In the genomic region with DNA sequence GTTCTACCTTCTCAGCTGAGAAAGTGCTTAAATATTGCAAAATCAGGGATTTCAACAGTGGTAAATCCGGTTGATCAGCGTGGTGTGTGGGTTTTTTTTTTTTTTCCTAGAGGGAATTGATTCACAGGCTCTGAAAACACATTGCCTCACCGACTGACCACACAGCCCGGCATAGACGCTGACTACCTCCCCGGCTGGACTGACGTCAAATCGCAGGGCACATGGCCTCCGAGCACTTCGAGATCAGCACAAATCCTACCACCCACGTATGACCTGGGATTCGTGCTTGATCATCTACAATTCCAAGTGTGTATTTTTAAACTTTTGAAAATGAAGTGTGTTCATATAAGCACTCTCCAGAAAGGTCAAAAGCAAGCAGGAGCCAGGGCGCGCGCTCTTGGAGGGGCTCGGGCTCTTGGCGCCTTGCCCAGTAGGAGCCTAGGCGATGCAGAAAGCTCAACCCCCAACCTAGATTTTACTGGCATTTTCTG, we compare ENCODE assay signal across 8 mouse cellular contexts.
DNase-seq lines count a peak whose midpoint lies in the region; ATAC-seq and TF ChIP-seq lines count a peak whose summit lies in the region.

No protein-coding gene starts in this region.

- no peak overlapping the region for H3K27ac ChIP-seq in heart, embryonic 15.5 days
- H3K27ac ChIP-seq in heart, embryonic 10.5 days: no peak overlapping the region
- peak overlapping the region; percentile 33; the same call in 1 of the 2 replicates for H3K27ac ChIP-seq in lung, embryonic 14.5 days (ENCODE audit: low read depth)

- no peak overlapping the region for H3K9ac ChIP-seq in heart, embryonic 15.5 days
- H3K9ac ChIP-seq in lung, embryonic 14.5 days: no peak overlapping the region

- no peaks in the 10 kb centered on the region for H3K27me3 ChIP-seq in heart, embryonic 15.5 days
- no peaks in the 10 kb centered on the region for H3K27me3 ChIP-seq in heart, embryonic 10.5 days (ENCODE audit: insufficient read depth, poor library complexity, severe bottlenecking)
- H3K27me3 ChIP-seq in C2C12 (ENCODE audit: control insufficient read depth, insufficient read depth, insufficient read length): no peaks in the 10 kb centered on the region
- no peaks in the 10 kb centered on the region for H3K27me3 ChIP-seq in lung, embryonic 14.5 days (ENCODE audit: insufficient read depth, low read length)

- 53% methylated on average over 18 of the region's 18 CpGs for WGBS in heart, embryonic 15.5 days
- WGBS in heart, embryonic 10.5 days: 88% methylated on average over 18 of the region's 18 CpGs
- WGBS in lung, embryonic 14.5 days: 17% methylated on average over 18 of the region's 18 CpGs

- ATAC-seq in heart, embryonic 15.5 days (replicated peaks; ENCODE audit: insufficient number of reproducible peaks, insufficient read depth, low FRiP score, low read depth): no peak
- ATAC-seq in lung, embryonic 14.5 days (ENCODE audit: insufficient read depth): peak; percentile 95

- no peaks in the 10 kb centered on the region for H3K36me3 ChIP-seq in heart, embryonic 15.5 days
- no peaks in the 10 kb centered on the region for H3K36me3 ChIP-seq in heart, embryonic 10.5 days
- no peaks in the 10 kb centered on the region for H3K36me3 ChIP-seq in C2C12 (ENCODE audit: control insufficient read depth, insufficient read depth)
- no peaks in the 10 kb centered on the region for H3K36me3 ChIP-seq in lung, embryonic 14.5 days (ENCODE audit: insufficient read depth)

- H3ac ChIP-seq in C2C12 (ENCODE audit: control insufficient read depth, insufficient read length, low read depth): no peak overlapping the region

- H3K9me3 ChIP-seq in heart, embryonic 15.5 days (replicated peaks): no peaks in the 10 kb centered on the region
- no peaks in the 10 kb centered on the region for H3K9me3 ChIP-seq in heart, embryonic 10.5 days
- H3K9me3 ChIP-seq in lung, embryonic 14.5 days (ENCODE audit: low read depth, low read length): no peaks in the 10 kb centered on the region

- peak overlapping the region; percentile 23 for H3K4me2 ChIP-seq in heart, embryonic 15.5 days
- peak overlapping the region; percentile 51 for H3K4me2 ChIP-seq in lung, embryonic 14.5 days

- H3K4me3 ChIP-seq in heart, embryonic 15.5 days: no peak overlapping the region
- no peak overlapping the region for H3K4me3 ChIP-seq in heart, embryonic 10.5 days
- H3K4me3 ChIP-seq in C2C12 (ENCODE audit: insufficient read depth, poor library complexity, severe bottlenecking): no peak overlapping the region
- no peak overlapping the region for H3K4me3 ChIP-seq in lung, embryonic 14.5 days (ENCODE audit: low read depth, low read length)

- H3K4me1 ChIP-seq in heart, embryonic 15.5 days (replicated peaks): peaks cover 15% of the 10 kb centered on the region
- H3K4me1 ChIP-seq in heart, embryonic 10.5 days: peaks cover 6% of the 10 kb centered on the region; the same call in 1 of the 2 replicates
- H3K4me1 ChIP-seq in lung, embryonic 14.5 days (ENCODE audit: insufficient read depth): 0 out of 2 replicates have a peak, but pooled peaks cover 2% of the 10 kb centered on the region

- no peak for TF ChIP-seq CTCF in C2C12 (IDR thresholded peaks at IDR 0.05; ENCODE audit: control insufficient read depth, insufficient read depth, insufficient read length)
- no peak for TF ChIP-seq CTCF in lung, embryonic 14.5 days (IDR thresholded peaks at IDR 0.05; ENCODE audit: low read depth)

- no peak for DNase-seq in heart, embryonic 10.5 days (ENCODE audit: low spot score)
- DNase-seq in cerebellum, postnatal 10 days: peak; percentile 54 to 59
- peak; percentile 91 for DNase-seq in lung, embryonic 14.5 days
- no peak for DNase-seq in natural killer cell, adult 2 months (ENCODE audit: low spot score in 2 of 2)
- DNase-seq in embryo, embryonic 9.5 days (ENCODE audit: extremely low spot score): no peak
- DNase-seq in gastrocnemius, adult 18-20 months (ENCODE audit: low spot score): no peak

- no peaks in the 10 kb centered on the region for H3K79me2 ChIP-seq in C2C12 (ENCODE audit: control insufficient read depth, insufficient read depth)

- no peaks in the 10 kb centered on the region for H3K79me3 ChIP-seq in C2C12 (ENCODE audit: low read depth)

TF ChIP-seq in C2C12, 6 proteins besides CTCF, POLR2A, EP300 and RAD21:
- TF ChIP-seq MAX (IDR thresholded peaks at IDR 0.05) (peak; percentile 45), CEBPB (IDR thresholded peaks at IDR 0.05; ENCODE audit: low read depth) (no peak)
TF ChIP-seq in C2C12: peak in this region for 1.

Comparison
In these comparisons a context has a peak if more than half of its experiments do, and no peak if none do; other contexts are left out.
1. DNase-seq: peak in cerebellum, postnatal 10 days (2 of 2) and lung, embryonic 14.5 days (single experiment); none in heart, embryonic 10.5 days (single experiment), natural killer cell, adult 2 months (0 of 2), embryo, embryonic 9.5 days (single experiment) and gastrocnemius, adult 18-20 months (single experiment).